Mouse (Mus musculus) testis, adult 2 months (tissue): Measurements from ENCODE around the gene Ankrd12.

ENCODE experiments used
- CTCF ChIP-seq: fragments of 200-500 bp; IDR thresholded peaks from 2 replicates; pipeline ENCODE4 v1.5.1; 2012; ENCODE audit warnings: low read depth, mild to moderate bottlenecking, inconsistent platforms, low read length, moderate library complexity; ENCODE audit not compliant: control insufficient read depth, insufficient read depth, insufficient replicate concordance
- POLR2A ChIP-seq: fragments of 200-500 bp; IDR thresholded peaks from 2 replicates; pipeline ENCODE4 v1.6.1; 2012; ENCODE audit warnings: low read depth, mild to moderate bottlenecking, inconsistent platforms, low read length, moderate library complexity; ENCODE audit not compliant: control insufficient read depth

- no peak for TF ChIP-seq POLR2A
- TF ChIP-seq CTCF: no peak
Measured at GRCm38 (mm10) chr17:66007892-66008291, 69.0 kb downstream of the Ankrd12 start.
